Mouse (Mus musculus): ENCODE data around the gene Scn8a. TPM values are rescaled to one million over a fixed set of nuclear protein-coding genes. Genes with fewer than 3 reads are reported as not detected.

Scn8a gene
- total and polyA plus RNA-seq, 2 experiments from 2014 or later = 22.4 to 37.7 TPM

GRCm38 (mm10) chr15:101053832-101054459, 184.3 kb downstream of the Scn8a start:
- H3K9me3 ChIP-seq (ENCODE audit: low read length) = no peaks in the 10 kb centered on the region
- H3K36me3 ChIP-seq (ENCODE audit: insufficient read depth, low read length) = no peaks in the 10 kb centered on the region
- peak overlapping the region; percentile 38 for H3K4me3 ChIP-seq (ENCODE audit: low read depth, low read length)
- H3K4me2 ChIP-seq (ENCODE audit: low read depth, low read length, poor library complexity, severe bottlenecking) = peak overlapping the region; percentile 55
- no peak for ATAC-seq (ENCODE audit: low FRiP score)
- H3K9ac ChIP-seq (replicated peaks; ENCODE audit: low read length, poor library complexity, severe bottlenecking) = peak overlapping the region; percentile 42; the same call in 1 of the 2 replicates
- peaks cover 44% of the 10 kb centered on the region for H3K27me3 ChIP-seq (ENCODE audit: insufficient read depth, low read length)
- H3K27ac ChIP-seq (ENCODE audit: low read depth, low read length) = no peak overlapping the region
- no peak for DNase-seq (ENCODE audit: low spot score)
- no peak for TF ChIP-seq CTCF (IDR thresholded peaks at IDR 0.05)
- 17% methylated on average over 39 of the region's 65 CpGs for WGBS
- H3K4me1 ChIP-seq (ENCODE audit: insufficient read depth, low read length) = no peaks in the 10 kb centered on the region

- Histone ChIP-seq H3K4me3 (ENCODE audit: low read depth, low read length) (no peak overlapping the region), H3K36me3 (ENCODE audit: insufficient read depth, low read length) (no peaks in the 10 kb centered on the region), H3K9ac (replicated peaks; ENCODE audit: low read length, poor library complexity, severe bottlenecking) (no peak overlapping the region), H3K4me2 (ENCODE audit: low read depth, low read length, poor library complexity, severe bottlenecking) (no peak overlapping the region), H3K4me1 (ENCODE audit: insufficient read depth, low read length) (no peaks in the 10 kb centered on the region), H3K27ac (ENCODE audit: low read depth, low read length) (no peak overlapping the region), H3K9me3 (ENCODE audit: low read length) (no peaks in the 10 kb centered on the region), H3K27me3 (ENCODE audit: insufficient read depth, low read length) (peaks cover 44% of the 10 kb centered on the region)
- WGBS = 77% methylated on average over 10 of the region's 10 CpGs
- DNase-seq (ENCODE audit: low spot score) (no peak), ATAC-seq (ENCODE audit: low FRiP score) (no peak)
- TF ChIP-seq CTCF (IDR thresholded peaks at IDR 0.05) = no peak
Measured at GRCm38 (mm10) chr15:101054541-101054940, 184.9 kb downstream of the Scn8a start.

- Histone ChIP-seq H3K27ac (ENCODE audit: low read depth, low read length) (no peak overlapping the region), H3K4me1 (ENCODE audit: insufficient read depth, low read length) (no peaks in the 10 kb centered on the region), H3K4me2 (ENCODE audit: low read depth, low read length, poor library complexity, severe bottlenecking) (no peak overlapping the region), H3K9ac (replicated peaks; ENCODE audit: low read length, poor library complexity, severe bottlenecking) (no peak overlapping the region), H3K4me3 (ENCODE audit: low read depth, low read length) (no peak overlapping the region), H3K27me3 (ENCODE audit: insufficient read depth, low read length) (peaks cover 38% of the 10 kb centered on the region), H3K9me3 (ENCODE audit: low read length) (no peaks in the 10 kb centered on the region), H3K36me3 (ENCODE audit: insufficient read depth, low read length) (no peaks in the 10 kb centered on the region)
- ATAC-seq (ENCODE audit: low FRiP score) = peak; percentile 71; the same call in 1 of the 2 replicates
- peak; percentile 82 for DNase-seq (ENCODE audit: low spot score)
- TF ChIP-seq CTCF (IDR thresholded peaks at IDR 0.05) = peak; percentile 87
- 40% methylated on average over 10 of the region's 10 CpGs for WGBS
Measured at GRCm38 (mm10) chr15:101056225-101056624, 186.6 kb downstream of the Scn8a start.

- Histone ChIP-seq H3K4me1 (ENCODE audit: insufficient read depth, low read length) (no peaks in the 10 kb centered on the region), H3K36me3 (ENCODE audit: insufficient read depth, low read length) (no peaks in the 10 kb centered on the region), H3K9me3 (ENCODE audit: low read length) (no peaks in the 10 kb centered on the region), H3K9ac (replicated peaks; ENCODE audit: low read length, poor library complexity, severe bottlenecking) (no peak overlapping the region), H3K4me2 (ENCODE audit: low read depth, low read length, poor library complexity, severe bottlenecking) (no peak overlapping the region), H3K27ac (ENCODE audit: low read depth, low read length) (no peak overlapping the region), H3K27me3 (ENCODE audit: insufficient read depth, low read length) (peaks cover 8% of the 10 kb centered on the region), H3K4me3 (ENCODE audit: low read depth, low read length) (no peak overlapping the region)
- ATAC-seq (ENCODE audit: low FRiP score) = no peak
- TF ChIP-seq CTCF (IDR thresholded peaks at IDR 0.05) = no peak
- WGBS = 15% methylated on average over 9 of the region's 9 CpGs
- DNase-seq (ENCODE audit: low spot score) = no peak
Measured at GRCm38 (mm10) chr15:101059570-101060279, 190.1 kb downstream of the Scn8a start.

- no peaks in the 10 kb centered on the region for H3K4me1 ChIP-seq (ENCODE audit: insufficient read depth, low read length)
- peaks cover 5% of the 10 kb centered on the region; the same call in 1 of the 2 replicates for H3K27me3 ChIP-seq (ENCODE audit: insufficient read depth, low read length)
- H3K9ac ChIP-seq (replicated peaks; ENCODE audit: low read length, poor library complexity, severe bottlenecking) = no peak overlapping the region
- DNase-seq (ENCODE audit: low spot score) (no peak), ATAC-seq (ENCODE audit: low FRiP score) (no peak)
- no peaks in the 10 kb centered on the region for H3K9me3 ChIP-seq (ENCODE audit: low read length)
- 40% methylated on average over 11 of the region's 11 CpGs for WGBS
- H3K27ac ChIP-seq (ENCODE audit: low read depth, low read length) = no peak overlapping the region
- no peak overlapping the region for H3K4me2 ChIP-seq (ENCODE audit: low read depth, low read length, poor library complexity, severe bottlenecking)
- no peak for TF ChIP-seq CTCF (IDR thresholded peaks at IDR 0.05)
- H3K36me3 ChIP-seq (ENCODE audit: insufficient read depth, low read length) = no peaks in the 10 kb centered on the region
- H3K4me3 ChIP-seq (ENCODE audit: low read depth, low read length) = no peak overlapping the region
Measured at GRCm38 (mm10) chr15:101060280-101060852, 190.7 kb downstream of the Scn8a start.

- Histone ChIP-seq H3K27me3 (ENCODE audit: insufficient read depth, low read length) (no peaks in the 10 kb centered on the region), H3K4me3 (ENCODE audit: low read depth, low read length) (no peak overlapping the region), H3K4me1 (ENCODE audit: insufficient read depth, low read length) (no peaks in the 10 kb centered on the region), H3K27ac (ENCODE audit: low read depth, low read length) (no peak overlapping the region), H3K9ac (replicated peaks; ENCODE audit: low read length, poor library complexity, severe bottlenecking) (no peak overlapping the region), H3K36me3 (ENCODE audit: insufficient read depth, low read length) (no peaks in the 10 kb centered on the region), H3K4me2 (ENCODE audit: low read depth, low read length, poor library complexity, severe bottlenecking) (no peak overlapping the region), H3K9me3 (ENCODE audit: low read length) (no peaks in the 10 kb centered on the region)
- TF ChIP-seq CTCF (IDR thresholded peaks at IDR 0.05) = no peak
- ATAC-seq (ENCODE audit: low FRiP score) (no peak), DNase-seq (ENCODE audit: low spot score) (no peak)
- WGBS = 34% methylated on average over 6 of the region's 6 CpGs
Measured at GRCm38 (mm10) chr15:101065069-101065468, 195.4 kb downstream of the Scn8a start.

All from midbrain, postnatal 0 days (tissue).